Mouse (Mus musculus): ENCODE data around the gene Txndc9. TPM values are rescaled to one million over a fixed set of nuclear protein-coding genes. Genes with fewer than 3 reads are reported as not detected.

Txndc9 gene
- total and polyA plus RNA-seq, 2 experiments from 2014 or later, result 34.4 to 112 TPM

DNA sequence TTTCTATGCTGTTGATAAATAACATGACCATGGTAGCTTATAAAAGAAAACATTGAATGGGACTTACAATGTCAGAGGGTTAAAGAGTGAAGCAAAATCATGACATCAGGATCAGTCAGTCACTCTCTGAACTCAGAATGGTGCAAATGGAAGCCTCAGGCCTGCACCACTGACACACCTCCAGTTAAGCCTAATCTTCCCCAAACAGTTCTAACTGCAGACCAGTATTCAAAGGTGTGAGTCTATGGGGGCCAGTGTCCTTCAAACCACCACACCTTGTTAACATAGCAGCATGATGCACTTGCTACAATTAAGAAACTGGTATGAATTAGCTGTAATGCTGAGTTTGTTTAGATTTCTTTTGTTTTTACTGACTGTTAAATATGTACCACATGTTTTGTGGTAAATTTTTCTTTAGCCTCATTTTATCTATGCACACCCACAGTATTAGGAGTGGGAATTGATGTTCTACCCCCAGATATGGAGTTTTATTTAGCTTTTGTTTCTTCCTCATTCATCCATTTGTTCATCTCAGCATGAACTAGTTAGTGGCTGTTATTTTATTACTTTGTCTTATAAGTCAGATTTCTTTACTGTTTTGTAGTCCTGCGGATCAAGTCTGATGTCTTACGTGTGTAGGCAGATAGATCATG lies 17.0 kb upstream of the Txndc9 start:
- H3K27me3 ChIP-seq (ENCODE audit: insufficient read depth, low read length), result no peaks in the 10 kb centered on the region
- peaks cover 8% of the 10 kb centered on the region; the same call in 1 of the 2 replicates for H3K36me3 ChIP-seq (ENCODE audit: insufficient read depth, low read length)
- no peaks in the 10 kb centered on the region for H3K9me3 ChIP-seq (ENCODE audit: low read length)
- no peak overlapping the region for H3K4me3 ChIP-seq (ENCODE audit: low read depth, low read length)
- TF ChIP-seq CTCF (IDR thresholded peaks at IDR 0.05), result no peak
- no peak overlapping the region for H3K4me2 ChIP-seq (ENCODE audit: low read depth, low read length, poor library complexity, severe bottlenecking)
- no peak overlapping the region for H3K27ac ChIP-seq (ENCODE audit: low read depth, low read length)
- DNase-seq (ENCODE audit: low spot score) (no peak), ATAC-seq (ENCODE audit: low FRiP score) (no peak)
- H3K9ac ChIP-seq (replicated peaks; ENCODE audit: low read length, poor library complexity, severe bottlenecking), result no peak overlapping the region
- WGBS, result 95% methylated on average over 2 of the region's 2 CpGs
- H3K4me1 ChIP-seq (ENCODE audit: insufficient read depth, low read length), result no peaks in the 10 kb centered on the region

DNA sequence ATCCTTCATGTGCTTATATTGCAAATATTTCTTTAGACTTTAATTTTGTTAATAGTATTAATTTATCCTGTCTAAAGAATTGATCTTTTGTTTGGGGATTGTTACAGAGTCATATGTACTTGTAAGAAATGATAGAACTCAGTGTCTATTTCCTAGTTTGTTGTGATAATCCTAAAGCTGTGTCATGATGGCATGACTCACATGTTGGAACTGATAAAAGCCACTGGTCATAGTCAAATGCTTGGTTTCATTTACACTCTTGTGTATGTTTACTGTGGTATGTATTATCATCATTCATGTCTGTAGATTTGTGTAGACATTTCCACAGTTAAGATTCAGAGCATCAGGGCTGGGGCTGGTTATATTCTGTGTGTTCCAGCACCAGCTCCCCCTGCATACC lies 14.8 kb upstream of the Txndc9 start:
- Histone ChIP-seq H3K27ac (ENCODE audit: low read depth, low read length) (no peak overlapping the region), H3K4me1 (ENCODE audit: insufficient read depth, low read length) (no peaks in the 10 kb centered on the region), H3K36me3 (ENCODE audit: insufficient read depth, low read length) (no peaks in the 10 kb centered on the region), H3K27me3 (ENCODE audit: insufficient read depth, low read length) (no peaks in the 10 kb centered on the region), H3K4me3 (ENCODE audit: low read depth, low read length) (no peak overlapping the region), H3K9me3 (ENCODE audit: low read length) (no peaks in the 10 kb centered on the region), H3K4me2 (ENCODE audit: low read depth, low read length, poor library complexity, severe bottlenecking) (no peak overlapping the region), H3K9ac (replicated peaks; ENCODE audit: low read length, poor library complexity, severe bottlenecking) (no peak overlapping the region)
- ATAC-seq (ENCODE audit: low FRiP score) (no peak), DNase-seq (ENCODE audit: low spot score) (no peak)
- no peak for TF ChIP-seq CTCF (IDR thresholded peaks at IDR 0.05)

DNA sequence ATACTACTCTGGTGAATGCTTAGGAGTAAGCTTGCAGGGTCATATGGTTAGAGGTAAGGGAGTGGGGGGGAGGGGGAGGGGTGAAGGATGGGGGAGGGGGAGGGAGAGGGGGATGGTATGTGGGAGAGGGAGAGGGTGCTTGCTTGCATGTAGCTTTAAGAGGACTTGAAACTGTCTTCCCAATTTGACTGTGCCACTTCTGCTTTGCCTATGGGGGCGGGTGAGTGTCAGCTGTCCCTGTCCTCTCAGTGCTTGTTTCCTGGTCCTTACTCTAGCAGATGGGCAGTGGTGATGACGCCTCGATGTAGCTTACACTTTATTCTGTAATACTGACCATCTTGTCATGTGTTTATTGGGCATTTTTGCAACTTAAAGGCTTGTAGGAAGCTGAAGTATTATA lies 14.4 kb upstream of the Txndc9 start:
- H3K9ac ChIP-seq (replicated peaks; ENCODE audit: low read length, poor library complexity, severe bottlenecking), result no peak overlapping the region
- TF ChIP-seq CTCF (IDR thresholded peaks at IDR 0.05), result no peak
- H3K27me3 ChIP-seq (ENCODE audit: insufficient read depth, low read length), result no peaks in the 10 kb centered on the region
- ATAC-seq (ENCODE audit: low FRiP score) (no peak), DNase-seq (ENCODE audit: low spot score) (no peak)
- H3K4me1 ChIP-seq (ENCODE audit: insufficient read depth, low read length), result no peaks in the 10 kb centered on the region
- H3K4me3 ChIP-seq (ENCODE audit: low read depth, low read length), result no peak overlapping the region
- no peaks in the 10 kb centered on the region for H3K9me3 ChIP-seq (ENCODE audit: low read length)
- no peak overlapping the region for H3K4me2 ChIP-seq (ENCODE audit: low read depth, low read length, poor library complexity, severe bottlenecking)
- H3K36me3 ChIP-seq (ENCODE audit: insufficient read depth, low read length), result no peaks in the 10 kb centered on the region
- WGBS, result 90% methylated on average over 3 of the region's 3 CpGs
- no peak overlapping the region for H3K27ac ChIP-seq (ENCODE audit: low read depth, low read length)

DNA sequence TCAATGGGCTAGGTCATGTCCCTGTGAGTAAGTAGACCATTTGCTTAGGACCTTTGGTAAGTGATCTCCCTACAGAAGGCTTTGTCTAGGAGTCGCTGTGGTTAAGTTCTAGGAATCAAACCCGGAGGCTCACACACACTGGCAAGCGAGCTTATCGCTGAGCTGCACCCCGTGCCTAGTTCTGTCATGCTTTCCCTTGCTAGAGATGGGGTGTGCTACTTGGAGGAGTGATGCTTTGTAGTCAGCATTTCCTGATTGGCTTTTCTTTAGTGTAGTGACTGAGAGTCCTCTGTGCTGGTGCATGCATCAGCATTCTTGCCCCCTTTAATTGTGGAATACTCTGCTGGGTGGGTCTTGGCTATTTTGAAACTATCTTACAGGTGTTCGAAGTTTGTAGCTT lies 14.0 kb upstream of the Txndc9 start:
- Histone ChIP-seq H3K36me3 (ENCODE audit: insufficient read depth, low read length) (no peaks in the 10 kb centered on the region), H3K4me1 (ENCODE audit: insufficient read depth, low read length) (no peaks in the 10 kb centered on the region), H3K27ac (ENCODE audit: low read depth, low read length) (no peak overlapping the region), H3K9ac (replicated peaks; ENCODE audit: low read length, poor library complexity, severe bottlenecking) (no peak overlapping the region), H3K27me3 (ENCODE audit: insufficient read depth, low read length) (no peaks in the 10 kb centered on the region), H3K9me3 (ENCODE audit: low read length) (no peaks in the 10 kb centered on the region), H3K4me2 (ENCODE audit: low read depth, low read length, poor library complexity, severe bottlenecking) (no peak overlapping the region), H3K4me3 (ENCODE audit: low read depth, low read length) (no peak overlapping the region)
- TF ChIP-seq CTCF (IDR thresholded peaks at IDR 0.05), result no peak
- DNase-seq (ENCODE audit: low spot score), result no peak
- no peak for ATAC-seq (ENCODE audit: low FRiP score)
- WGBS, result 84% methylated on average over 6 of the region's 6 CpGs

DNA sequence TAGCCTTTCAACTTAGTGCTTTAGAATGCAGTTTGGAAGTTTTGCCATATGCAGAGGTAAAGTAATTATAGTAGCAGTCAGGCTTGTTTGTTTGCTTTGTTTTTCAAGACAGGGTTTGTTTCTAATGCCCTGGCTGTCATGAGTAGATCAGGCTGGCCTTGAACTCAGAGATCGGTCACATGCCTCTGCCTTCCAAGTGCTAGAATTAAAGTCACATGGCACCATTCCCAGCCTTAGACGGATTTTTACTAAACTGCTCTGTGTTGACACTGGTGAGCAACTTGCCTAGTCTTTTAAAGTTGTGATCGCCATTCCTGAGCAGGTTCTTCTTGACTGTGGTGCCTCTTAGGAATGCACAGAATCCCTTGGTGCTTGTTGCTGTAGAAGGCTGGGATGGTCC lies 9.0 kb upstream of the Txndc9 start:
- Histone ChIP-seq H3K9ac (replicated peaks; ENCODE audit: low read length, poor library complexity, severe bottlenecking) (no peak overlapping the region), H3K27me3 (ENCODE audit: insufficient read depth, low read length) (no peaks in the 10 kb centered on the region), H3K4me2 (ENCODE audit: low read depth, low read length, poor library complexity, severe bottlenecking) (no peak overlapping the region), H3K4me1 (ENCODE audit: insufficient read depth, low read length) (no peaks in the 10 kb centered on the region), H3K4me3 (ENCODE audit: low read depth, low read length) (no peak overlapping the region), H3K27ac (ENCODE audit: low read depth, low read length) (no peak overlapping the region), H3K9me3 (ENCODE audit: low read length) (no peaks in the 10 kb centered on the region), H3K36me3 (ENCODE audit: insufficient read depth, low read length) (no peaks in the 10 kb centered on the region)
- TF ChIP-seq CTCF (IDR thresholded peaks at IDR 0.05), result no peak
- DNase-seq (ENCODE audit: low spot score), result no peak
- ATAC-seq (ENCODE audit: low FRiP score), result no peak
- 76% methylated on average over 3 of the region's 3 CpGs for WGBS

DNA sequence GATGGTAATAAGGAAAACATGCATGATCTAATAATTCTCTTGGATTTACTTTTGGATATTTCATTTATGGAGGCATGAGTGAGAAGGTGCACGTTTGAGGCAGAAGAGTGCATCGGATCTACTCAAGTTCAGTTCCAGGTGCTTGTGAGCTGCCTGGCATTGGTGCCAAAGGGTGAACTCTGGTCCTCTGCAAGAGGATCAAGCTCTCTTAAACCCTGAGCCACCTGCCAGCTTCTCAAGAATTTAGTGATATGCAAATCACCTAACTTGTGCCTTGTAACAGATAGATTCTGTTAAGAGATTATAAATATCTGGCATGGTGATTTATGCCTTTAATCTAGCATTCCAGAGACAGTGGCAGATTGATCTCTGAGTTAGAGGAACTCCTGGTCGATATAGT lies 5.4 kb upstream of the Txndc9 start:
- Histone ChIP-seq H3K4me3 (ENCODE audit: low read depth, low read length) (no peak overlapping the region), H3K36me3 (ENCODE audit: insufficient read depth, low read length) (no peaks in the 10 kb centered on the region), H3K27me3 (ENCODE audit: insufficient read depth, low read length) (no peaks in the 10 kb centered on the region), H3K9ac (replicated peaks; ENCODE audit: low read length, poor library complexity, severe bottlenecking) (no peak overlapping the region), H3K9me3 (ENCODE audit: low read length) (no peaks in the 10 kb centered on the region), H3K27ac (ENCODE audit: low read depth, low read length) (no peak overlapping the region), H3K4me1 (ENCODE audit: insufficient read depth, low read length) (peaks cover 8% of the 10 kb centered on the region; the same call in 1 of the 2 replicates), H3K4me2 (ENCODE audit: low read depth, low read length, poor library complexity, severe bottlenecking) (no peak overlapping the region)
- no peak for TF ChIP-seq CTCF (IDR thresholded peaks at IDR 0.05)
- WGBS, result 92% methylated on average over 3 of the region's 3 CpGs
- ATAC-seq (ENCODE audit: low FRiP score), result no peak
- DNase-seq (ENCODE audit: low spot score), result no peak

Measured in midbrain, postnatal 0 days (tissue).